Mouse (Mus musculus) CH12.LX (cell line): ENCODE data around the gene Cybc1. TPM values are rescaled to one million over a fixed set of nuclear protein-coding genes. Genes with fewer than 3 reads are reported as not detected.

Source experiments
- DNase-seq: peaks from one replicate; pipeline ENCODE4 v3.0.0-alpha.2; 2013; ENCODE audit errors: extremely low read depth
- H3K27ac ChIP-seq: 2 replicates; pipeline ENCODE4 v1.5.1; 2012; ENCODE audit warnings: low read depth, mild to moderate bottlenecking, control low read depth, moderate library complexity; ENCODE audit not compliant: insufficient read depth
- H3K27me3 ChIP-seq: replicated peaks from 2 replicates; pipeline ENCODE3; 2012; ENCODE audit warnings: inconsistent platforms
- H3K36me3 ChIP-seq, 2 experiments: replicated peaks in 1 of 2; 2 replicates each; pipeline versions ENCODE3 to v1.6.1; 2012; ENCODE audit warnings: inconsistent platforms in 1 of 2, low read length in 1 of 2, mild to moderate bottlenecking in 1 of 2, mixed read lengths in 1 of 2, moderate library complexity in 1 of 2; ENCODE audit not compliant: control insufficient read depth in 1 of 2, insufficient read depth in 1 of 2
- H3K4me1 ChIP-seq, 2 experiments: 2 replicates each; pipeline ENCODE4 v1.6.1; 2012; ENCODE audit warnings: inconsistent platforms in 1 of 2, moderate library complexity in 1 of 2; ENCODE audit not compliant: insufficient read depth in 2 of 2, control insufficient read depth in 1 of 2
- H3K4me2 ChIP-seq: 2 replicates; pipeline ENCODE4 v1.6.1; 2012; ENCODE audit warnings: low read depth, mild to moderate bottlenecking, control low read depth; ENCODE audit not compliant: poor library complexity, insufficient read depth, severe bottlenecking
- H3K4me3 ChIP-seq, 3 experiments: fragments of 150-350 bp in 1 of 3; sonication (generic) in 1 of 3; replicated peaks in 1 of 3; 2 replicates each; pipeline versions ENCODE3 to v1.5.1; 2011 to 2012; ENCODE audit warnings: low read depth in 2 of 3, low read length in 2 of 3, mild to moderate bottlenecking in 2 of 3, moderate library complexity in 2 of 3, control low read depth in 1 of 3, improper control_type of control experiment in 1 of 3, inconsistent platforms in 1 of 3, mixed read lengths in 1 of 3; ENCODE audit not compliant: poor library complexity in 1 of 3
- H3K79me2 ChIP-seq: replicated peaks from 2 replicates; pipeline ENCODE4 v1.6.1; 2012; ENCODE audit warnings: mild to moderate bottlenecking, moderate library complexity; ENCODE audit not compliant: control insufficient read depth, poor library complexity, insufficient read depth, severe bottlenecking; ENCODE audit errors: extremely low read depth
- H3K9ac ChIP-seq: 2 replicates; pipeline ENCODE4 v1.6.1; 2012; ENCODE audit warnings: low read depth, mild to moderate bottlenecking, control low read depth, moderate library complexity; ENCODE audit not compliant: insufficient read depth
- H3K9me3 ChIP-seq: replicated peaks from 2 replicates; pipeline ENCODE3; 2012; ENCODE audit warnings: low read length, inconsistent platforms, mixed read lengths
- BHLHE40 ChIP-seq: IDR thresholded peaks from 2 replicates; pipeline ENCODE4 v1.6.1; 2011; ENCODE audit warnings: mild to moderate bottlenecking, low read depth, low read length, improper control_type of control experiment
- CHD1 ChIP-seq: IDR thresholded peaks from 2 replicates; pipeline ENCODE4 v1.6.1; 2012; ENCODE audit warnings: low read depth, low read length, improper control_type of control experiment, inconsistent platforms
- CHD2 ChIP-seq: IDR thresholded peaks from 2 replicates; pipeline ENCODE4 v1.6.1; 2011; ENCODE audit warnings: low read length, improper control_type of control experiment
- CTCF ChIP-seq, 2 experiments: IDR thresholded peaks in 1 of 2; conservative IDR thresholded peaks in 1 of 2; 2 replicates each; pipeline ENCODE4 v1.5.1; 2011 to 2012; ENCODE audit warnings: low read depth in 2 of 2, low read length in 2 of 2, improper control_type of control experiment in 1 of 2, inconsistent platforms in 1 of 2, mild to moderate bottlenecking in 1 of 2, moderate library complexity in 1 of 2
- E2F4 ChIP-seq: IDR thresholded peaks from 2 replicates; pipeline ENCODE4 v1.6.1; 2011; ENCODE audit warnings: low read depth, low read length, improper control_type of control experiment; ENCODE audit not compliant: insufficient replicate concordance
- ELF1 ChIP-seq: IDR thresholded peaks from 2 replicates; pipeline ENCODE4 v1.6.1; 2014; ENCODE audit warnings: low read depth, mild to moderate bottlenecking, inconsistent platforms, low read length, improper control_type of control experiment
- EP300 ChIP-seq: IDR thresholded peaks from 2 replicates; pipeline ENCODE4 v1.6.1; 2011; ENCODE audit warnings: low read length, improper control_type of control experiment
- ETS1 ChIP-seq: conservative IDR thresholded peaks from 2 replicates; pipeline ENCODE4 v1.6.1; 2012; ENCODE audit warnings: low read depth, mild to moderate bottlenecking, inconsistent platforms, low read length, improper control_type of control experiment, moderate library complexity
- GABPA ChIP-seq: IDR thresholded peaks from 2 replicates; pipeline ENCODE4 v1.6.1; 2012; ENCODE audit warnings: low read depth, low read length, improper control_type of control experiment, inconsistent platforms; ENCODE audit not compliant: insufficient replicate concordance
- HCFC1 ChIP-seq: IDR thresholded peaks from 2 replicates; pipeline ENCODE4 v1.6.1; 2012; ENCODE audit warnings: low read depth, mild to moderate bottlenecking, inconsistent platforms, low read length, improper control_type of control experiment
- IRF4 ChIP-seq: IDR thresholded peaks from 2 replicates; pipeline ENCODE4 v1.6.1; 2014; ENCODE audit warnings: low read depth, mild to moderate bottlenecking, inconsistent platforms, low read length, improper control_type of control experiment
- JUN ChIP-seq: IDR thresholded peaks from 2 replicates; pipeline ENCODE4 v1.6.1; 2011; ENCODE audit warnings: low read depth, mild to moderate bottlenecking, low read length, improper control_type of control experiment, moderate library complexity; ENCODE audit not compliant: insufficient read depth
- JUND ChIP-seq: conservative IDR thresholded peaks from 2 replicates; pipeline ENCODE4 v1.6.1; 2011; ENCODE audit warnings: low read depth, low read length, improper control_type of control experiment
- KAT2A ChIP-seq: IDR thresholded peaks from 2 replicates; pipeline ENCODE4 v1.6.1; 2012; ENCODE audit warnings: low read length, improper control_type of control experiment, inconsistent platforms; ENCODE audit not compliant: insufficient replicate concordance
- MAFK ChIP-seq: IDR thresholded peaks from 2 replicates; pipeline ENCODE4 v1.6.1; 2011; ENCODE audit warnings: low read length, improper control_type of control experiment; ENCODE audit not compliant: insufficient replicate concordance
- MAX ChIP-seq: IDR thresholded peaks from 2 replicates; pipeline ENCODE4 v1.6.1; 2011; ENCODE audit warnings: low read length, improper control_type of control experiment
- MAZ ChIP-seq: IDR thresholded peaks from 2 replicates; pipeline ENCODE4 v1.6.1; 2012; ENCODE audit warnings: low read depth, mild to moderate bottlenecking, inconsistent platforms, low read length, improper control_type of control experiment, moderate library complexity
- MEF2A ChIP-seq: IDR thresholded peaks from 2 replicates; pipeline ENCODE4 v1.6.1; 2014; ENCODE audit warnings: low read depth, mild to moderate bottlenecking, inconsistent platforms, low read length, improper control_type of control experiment, borderline replicate concordance
- MXI1 ChIP-seq: IDR thresholded peaks from 2 replicates; pipeline ENCODE4 v1.6.1; 2011; ENCODE audit warnings: mild to moderate bottlenecking, low read depth, low read length, improper control_type of control experiment
- MYC ChIP-seq: IDR thresholded peaks from 2 replicates; pipeline ENCODE4 v1.6.1; 2011; ENCODE audit warnings: low read depth, mild to moderate bottlenecking, improper control_type of control experiment, low read length
- NELFE ChIP-seq: IDR thresholded peaks from 2 replicates; pipeline ENCODE4 v1.6.1; 2011; ENCODE audit warnings: low read depth, low read length, improper control_type of control experiment
- NRF1 ChIP-seq: IDR thresholded peaks from 2 replicates; pipeline ENCODE4 v1.6.1; 2014; ENCODE audit warnings: low read depth, mild to moderate bottlenecking, inconsistent platforms, low read length, improper control_type of control experiment, moderate library complexity
- PAX5 ChIP-seq: IDR thresholded peaks from 2 replicates; pipeline ENCODE4 v1.6.1; 2012; ENCODE audit warnings: low read length, inconsistent platforms, mixed read lengths
- POLR2A ChIP-seq: IDR thresholded peaks from 2 replicates; pipeline ENCODE4 v1.6.1; 2011; ENCODE audit warnings: low read depth, mild to moderate bottlenecking, improper control_type of control experiment, low read length
- POLR2AphosphoS2 ChIP-seq: IDR thresholded peaks from 2 replicates; pipeline ENCODE4 v1.6.1; 2011; ENCODE audit warnings: low read depth, low read length, improper control_type of control experiment
- RAD21 ChIP-seq: IDR thresholded peaks from 2 replicates; pipeline ENCODE4 v1.6.1; 2011; ENCODE audit warnings: low read depth, mild to moderate bottlenecking, low read length, improper control_type of control experiment, moderate library complexity
- RCOR1 ChIP-seq: conservative IDR thresholded peaks from 2 replicates; pipeline ENCODE4 v1.6.1; 2012; ENCODE audit warnings: low read depth, mild to moderate bottlenecking, inconsistent platforms, low read length, improper control_type of control experiment
- SIN3A ChIP-seq: IDR thresholded peaks from 2 replicates; pipeline ENCODE4 v1.6.1; 2012; ENCODE audit warnings: low read length, improper control_type of control experiment, inconsistent platforms
- SMC3 ChIP-seq: IDR thresholded peaks from 2 replicates; pipeline ENCODE4 v1.6.1; 2011; ENCODE audit warnings: low read depth, low read length, improper control_type of control experiment
- TBP ChIP-seq: conservative IDR thresholded peaks from 2 replicates; pipeline ENCODE4 v1.6.1; 2011; ENCODE audit warnings: low read depth, low read length, improper control_type of control experiment
- TCF12 ChIP-seq: IDR thresholded peaks from 2 replicates; pipeline ENCODE4 v1.6.1; 2014; ENCODE audit warnings: low read depth, mild to moderate bottlenecking, inconsistent platforms, low read length, improper control_type of control experiment
- UBTF ChIP-seq: IDR thresholded peaks from 2 replicates; pipeline ENCODE4 v1.6.1; 2012; ENCODE audit warnings: low read depth, mild to moderate bottlenecking, inconsistent platforms, low read length, improper control_type of control experiment, moderate library complexity
- USF1 ChIP-seq: IDR thresholded peaks from 2 replicates; pipeline ENCODE4 v1.6.1; 2014; ENCODE audit warnings: low read depth, mild to moderate bottlenecking, inconsistent platforms, low read length, improper control_type of control experiment
- USF2 ChIP-seq: conservative IDR thresholded peaks from 2 replicates; pipeline ENCODE4 v1.6.1; 2011; ENCODE audit warnings: low read depth, low read length, improper control_type of control experiment
- ZC3H11A ChIP-seq: IDR thresholded peaks from 2 replicates; pipeline ENCODE4 v1.6.1; 2012; ENCODE audit warnings: low read depth, mild to moderate bottlenecking, inconsistent platforms, low read length, improper control_type of control experiment
- ZKSCAN1 ChIP-seq: IDR thresholded peaks from 2 replicates; pipeline ENCODE4 v1.6.1; 2012; ENCODE audit warnings: low read depth, inconsistent platforms, low read length, improper control_type of control experiment, borderline replicate concordance
- ZMIZ1 ChIP-seq: IDR thresholded peaks from 2 replicates; pipeline ENCODE4 v1.6.1; 2012; ENCODE audit warnings: low read depth, mild to moderate bottlenecking, inconsistent platforms, low read length, improper control_type of control experiment
- ZNF384 ChIP-seq: IDR thresholded peaks from 2 replicates; pipeline ENCODE4 v1.6.1; 2012; ENCODE audit warnings: low read depth, low read length, improper control_type of control experiment, inconsistent platforms
- dilution Hi-C: fragments of 300-500 bp; cut with MboI; formaldehyde crosslinking; loops from 2 replicates; pipeline ENCODE4 v1.14.3; 2020; ENCODE audit warnings: low sequenced_read_pairs; ENCODE audit not compliant: extremely low pct_unique_long_range_greater_than_20kb, extremely low pct_ligation_motif_present
- in situ Hi-C: fragments of 300-500 bp; cut with MboI; formaldehyde crosslinking; loops from 3 replicates; pipeline ENCODE4 v1.14.3; 2019; ENCODE audit warnings: low sequenced_read_pairs, low pct_ligation_motif_present, low pct_unique_long_range_greater_than_20kb, mixed read lengths
- polyA plus RNA-seq: library from polyadenylated mRNA; unstranded; fragments of >175 nt; gene quantifications from 2 replicates; pipeline ENCODE4 v1.2.1, GENCODE M21; 2012; ENCODE audit warnings: low read depth; ENCODE audit not compliant: insufficient read length
- total RNA-seq, 2 experiments: library from RNA; depleted of rRNA; stranded (reverse); fragments of 300-350 nt in 1 of 2; fragments of >200 nt in 1 of 2; gene quantifications; 2 replicates each; pipeline ENCODE4 v1.2.3; 2012 to 2014

The Cybc1 gene
- total and polyA plus RNA-seq, 3 experiments: 51.6 to 60.3 (median 57.4) TPM

GRCm38 (mm10) chr11:121237345-121238128 is 8.4 kb upstream of the Cybc1 start:
- no peaks in the 10 kb centered on the region for H3K79me2 ChIP-seq
- TF ChIP-seq TBP (peak; percentile 49; the same call in 1 of the 2 replicates), MAZ (no peak), POLR2AphosphoS2 (no peak), UBTF (no peak), NRF1 (no peak), EP300 (no peak), SIN3A (peak; percentile 95; the same call in 1 of the 2 replicates), BHLHE40 (peak; percentile 99), RAD21 (peak; percentile 13), E2F4 (no peak), GABPA (no peak), SMC3 (no peak; the same call in 1 of the 2 replicates), POLR2A (no peak), MXI1 (peak; percentile 99), PAX5 (no peak), USF2 (peak; percentile 63), MAX (peak; percentile 90), ZNF384 (peak; percentile 56; the same call in 1 of the 2 replicates), ZKSCAN1 (no peak), CHD1 (0 out of 2 replicates have a peak, but pooled peaks have one; percentile 34), NELFE (no peak), KAT2A (no peak), ZMIZ1 (no peak), ETS1 (peak; percentile 48; the same call in 1 of the 2 replicates), JUN (no peak), CHD2 (no peak), IRF4 (no peak), CTCF (conservative IDR thresholded peaks at IDR 0.05 in 1 of 2, IDR thresholded peaks at IDR 0.05 in 1 of 2; ENCODE audit: low read depth in 2 of 2, low read length in 2 of 2) (peak; percentile 7 to 61; a peak in 2 of 4 replicates), JUND (no peak), ELF1 (no peak; the same call in none of the 2 replicates), MAFK (no peak), TCF12 (0 out of 2 replicates have a peak, but pooled peaks have one; percentile 19), MEF2A (no peak), RCOR1 (no peak), USF1 (peak; percentile 69), HCFC1 (no peak), ZC3H11A (no peak), MYC (peak; percentile 62; the same call in 1 of the 2 replicates)
- H3K4me1 ChIP-seq: peaks cover 5 to 35% of the 10 kb centered on the region in 2 experiments
- peak overlapping the region; percentile 42 for H3K9ac ChIP-seq
- no peaks in the 10 kb centered on the region for H3K27me3 ChIP-seq
- peaks cover 6 to 36% of the 10 kb centered on the region in 2 experiments for H3K36me3 ChIP-seq
- in situ Hi-C loops (no loop called here), dilution Hi-C loops (no loop called here)
- H3K27ac ChIP-seq: peak overlapping the region; percentile 52
- DNase-seq: peak; percentile 65
- H3K4me2 ChIP-seq: peak overlapping the region; percentile 97
- H3K9me3 ChIP-seq: no peaks in the 10 kb centered on the region
- H3K4me3 ChIP-seq: peak overlapping the region; percentile 71 to 94 (median 74)
